In genomic region chr7:143296384-143296801, GRCm38 (mm10) we compare ENCODE assay signal across 8 mouse cellular contexts.
DNase-seq lines count a peak whose midpoint lies in the region; ATAC-seq and TF ChIP-seq lines count a peak whose summit lies in the region.

No protein-coding gene starts in this region.

- WGBS in forebrain, embryonic 15.5 days, result 47% methylated on average over 17 of the region's 17 CpGs
- WGBS in lung, adult 2 months, result 51% methylated on average over 17 of the region's 17 CpGs

- DNase-seq in ES-E14 (ENCODE audit: low read depth, low spot score), result peak; percentile 86
- DNase-seq in cerebellum, adult 11-12 months, result peak; percentile 95
- DNase-seq in heart, postnatal 25 days (ENCODE audit: low spot score), result peak; percentile 88
- DNase-seq in layer of hippocampus, adult 18-20 months (ENCODE audit: low spot score in 2 of 2), result peak; percentile 91 to 100
- DNase-seq in lung, adult 2 months, result peak; percentile 80
- DNase-seq in thymus, adult 18-20 months, result peak; percentile 77 to 91

- H3K9ac ChIP-seq in ES-E14 (ENCODE audit: insufficient read depth, low read depth, low read length, poor library complexity, severe bottlenecking), result peak overlapping the region; percentile 72
- peak overlapping the region; percentile 50 for H3K9ac ChIP-seq in forebrain, embryonic 15.5 days (replicated peaks)

- peak; percentile 92; the same call in 1 of the 2 replicates for TF ChIP-seq POLR2A in lung, adult 2 months (IDR thresholded peaks at IDR 0.05; ENCODE audit: borderline replicate concordance, extremely low read depth, low read depth, low read length)

- peaks cover 0 to 2% of the 10 kb centered on the region in 2 experiments; a peak in 2 of 4 replicates for H3K4me1 ChIP-seq in ES-E14 (ENCODE audit: control insufficient read depth in 2 of 2, insufficient read depth in 2 of 2, low read length in 2 of 2, poor library complexity in 1 of 2)
- peaks cover 12% of the 10 kb centered on the region; the same call in 1 of the 2 replicates for H3K4me1 ChIP-seq in forebrain, embryonic 15.5 days
- H3K4me1 ChIP-seq in lung, adult 2 months (ENCODE audit: control insufficient read depth, insufficient read depth, low read length), result peaks cover 3% of the 10 kb centered on the region; the same call in 1 of the 2 replicates

- TF ChIP-seq CTCF in lung, adult 2 months (IDR thresholded peaks at IDR 0.05; ENCODE audit: insufficient read depth, low read length), result no peak

- H3K36me3 ChIP-seq in ES-E14 (ENCODE audit: control insufficient read depth, insufficient read depth, low read length, poor library complexity, severe bottlenecking), result peaks cover 3% of the 10 kb centered on the region; the same call in 1 of the 2 replicates
- H3K36me3 ChIP-seq in forebrain, embryonic 15.5 days, result no peaks in the 10 kb centered on the region

- intact Hi-C loops in heart, postnatal 25 days (cut with DNase I), result loop anchor here (5.0 kb wide), 1 partner anchor 166 kb away; the partner anchor contains the start of gene Cdkn1c

- H3K27me3 ChIP-seq in forebrain, embryonic 15.5 days, result no peaks in the 10 kb centered on the region

- in situ Hi-C loops in ES-E14 (cut with MboI; ENCODE audit: low sequenced_read_pairs in 2 of 2, unreplicated experiment in 2 of 2), result no loop called here

- H3K4me3 ChIP-seq in ES-E14 (ENCODE audit: insufficient read depth in 1 of 2, low read depth in 1 of 2, low read length in 2 of 2, poor library complexity in 1 of 2, severe bottlenecking in 1 of 2), result peak overlapping the region; percentile 75 to 83
- peak overlapping the region; percentile 60 for H3K4me3 ChIP-seq in forebrain, embryonic 15.5 days
- peak overlapping the region; percentile 76 for H3K4me3 ChIP-seq in lung, adult 2 months (replicated peaks; ENCODE audit: extremely low read depth, low read depth, low read length)

- H3K27ac ChIP-seq in ES-E14 (ENCODE audit: insufficient read depth, low read depth, low read length, poor library complexity, severe bottlenecking), result peak overlapping the region; percentile 42; the same call in 1 of the 2 replicates
- H3K27ac ChIP-seq in forebrain, embryonic 15.5 days (replicated peaks), result peak overlapping the region; percentile 73

- H3K4me2 ChIP-seq in forebrain, embryonic 15.5 days (replicated peaks), result peak overlapping the region; percentile 52

- peak; percentile 97 for ATAC-seq in forebrain, embryonic 15.5 days (replicated peaks)
- ATAC-seq in neutrophil, adult 5-6 weeks (ENCODE audit: extremely low read depth, insufficient number of reproducible peaks, low FRiP score, poor library complexity, severe bottlenecking), result peak; percentile 95

- H3K9me3 ChIP-seq in ES-E14 (ENCODE audit: control insufficient read depth, insufficient read depth, low read depth, low read length), result peaks cover 2% of the 10 kb centered on the region; the same call in 1 of the 2 replicates
- H3K9me3 ChIP-seq in forebrain, embryonic 15.5 days, result 0 out of 2 replicates have a peak, but pooled peaks cover 3% of the 10 kb centered on the region

TF ChIP-seq in ES-E14, 5 proteins besides CTCF, POLR2A, EP300 and RAD21:
- no peak for TF ChIP-seq ZC3H11A (IDR thresholded peaks at IDR 0.05; ENCODE audit: borderline replicate concordance, low read depth, low read length)
- TF ChIP-seq MAFK (IDR thresholded peaks at IDR 0.05; ENCODE audit: insufficient read depth, low read depth, low read length), result no peak
- no peak for TF ChIP-seq ZNF384 (IDR thresholded peaks at IDR 0.05; ENCODE audit: low read depth, low read length)
- TF ChIP-seq CHD2 (IDR thresholded peaks at IDR 0.05; ENCODE audit: low read depth, low read length), result peak; percentile 84
- TF ChIP-seq HCFC1 (IDR thresholded peaks at IDR 0.05; ENCODE audit: borderline replicate concordance, insufficient read depth, low read length), result no peak
TF ChIP-seq in ES-E14: peak in this region for 1.

Comparison
In these comparisons a context has a peak if more than half of its experiments do, and no peak if none do; other contexts are left out.
1. Peak in every context shown above with its lines: DNase-seq, ATAC-seq, H3K4me3 ChIP-seq and H3K27ac ChIP-seq.